Mouse (Mus musculus) forebrain, postnatal 0 days (tissue): Measurements from ENCODE around the gene Coa3. TPM values are rescaled to one million over a fixed set of nuclear protein-coding genes. Genes with fewer than 3 reads are reported as not detected.
A peak's percentile ranks its signal among the peaks of the same experiment; 100 is the strongest.

Experiments
- ATAC-seq: fragments of 200-750 bp; cut with Nextera tagmentation; 2 replicates; pipeline ENCODE4 v1.8.0; 2017; ENCODE audit warnings: mild to moderate bottlenecking, moderate library complexity
- DNase-seq: peaks from one replicate; pipeline ENCODE4 v3.0.0-alpha.2; 2015
- H3K27ac ChIP-seq: fragments of 300-500 bp; sonication (generic); 2 replicates; pipeline ENCODE4 v1.5.1; 2014; ENCODE audit warnings: low read depth, mild to moderate bottlenecking, antibody characterized with exemption, low read length, moderate library complexity, mixed read lengths
- H3K27me3 ChIP-seq: fragments of 300-500 bp; sonication (generic); 2 replicates; pipeline ENCODE4 v1.6.1; 2014; ENCODE audit warnings: mild to moderate bottlenecking, low read length, mixed read lengths; ENCODE audit not compliant: insufficient read depth
- H3K36me3 ChIP-seq: fragments of 300-500 bp; sonication (generic); 2 replicates; pipeline ENCODE4 v1.6.1; 2014; ENCODE audit warnings: mild to moderate bottlenecking, moderate library complexity; ENCODE audit not compliant: insufficient read depth
- H3K4me1 ChIP-seq: fragments of 300-500 bp; sonication (generic); 2 replicates; pipeline ENCODE4 v1.6.1; 2014; ENCODE audit warnings: antibody characterized with exemption; ENCODE audit not compliant: insufficient read depth
- H3K4me2 ChIP-seq: fragments of 300-500 bp; sonication (generic); 2 replicates; pipeline ENCODE4 v1.6.1; 2014; ENCODE audit warnings: low read depth, mild to moderate bottlenecking, moderate library complexity
- H3K4me3 ChIP-seq: fragments of 300-500 bp; sonication (generic); 2 replicates; pipeline ENCODE4 v1.5.1; 2014; ENCODE audit warnings: low read depth, low read length, mixed read lengths
- H3K9ac ChIP-seq: fragments of 300-500 bp; sonication (generic); 2 replicates; pipeline ENCODE4 v1.6.1; 2014; ENCODE audit warnings: mild to moderate bottlenecking
- H3K9me3 ChIP-seq: fragments of 300-500 bp; sonication (generic); 2 replicates; pipeline ENCODE4 v1.6.1; 2016; ENCODE audit warnings: low read length
- CTCF ChIP-seq: sonication (generic); IDR thresholded peaks from 2 replicates; pipeline ENCODE4 v1.5.1; 2016; ENCODE audit warnings: antibody characterized with exemption, control low read depth, low read depth
- WGBS: fragments of 180-500 bp; shearing (Covaris S2); extraction: QIAGEN DNeasy Blood & Tissue Kit; methylation state at CpG from one replicate; pipeline ENCODE4 v1.1.7; 2014; 5-methylcytosine and 5-hydroxymethylcytosine counted together
- polyA plus RNA-seq: library from polyadenylated mRNA; unstranded; fragments of >200 nt; fragmentation: Nextera tagmentation; extraction: Ambion mirVana; gene quantifications from 2 replicates; pipeline ENCODE4 v1.2.1, GENCODE M21; 2015
- total RNA-seq: library from RNA; depleted of rRNA; stranded (reverse); fragments of >200 nt; gene quantifications from 2 replicates; pipeline ENCODE4 v1.2.3, GENCODE M21; 2014

Gene Coa3
- total and polyA plus RNA-seq, 2 experiments from 2014 or later = 110 to 208 TPM

- no peak overlapping the region; the same call in 1 of the 2 replicates for H3K27ac ChIP-seq
- no peaks in the 10 kb centered on the region for H3K9me3 ChIP-seq
- WGBS = 15% methylated on average over 5 of the region's 5 CpGs
- H3K4me2 ChIP-seq = no peak overlapping the region
- H3K4me1 ChIP-seq = peaks cover 4% of the 10 kb centered on the region
- ATAC-seq (no peak), DNase-seq (no peak)
- H3K27me3 ChIP-seq = no peaks in the 10 kb centered on the region
- H3K9ac ChIP-seq = no peak overlapping the region
- H3K4me3 ChIP-seq = no peak overlapping the region
- no peaks in the 10 kb centered on the region for H3K36me3 ChIP-seq
- TF ChIP-seq CTCF = no peak
Observed at GRCm38 (mm10) chr11:101282896-101283295, 4.0 kb upstream of the Coa3 start.

GRCm38 (mm10) chr11:101280837-101281236 lies 1.9 kb upstream of the Coa3 start:
- TF ChIP-seq CTCF = no peak
- Histone ChIP-seq H3K9me3 (no peaks in the 10 kb centered on the region), H3K4me3 (no peak overlapping the region), H3K27me3 (no peaks in the 10 kb centered on the region), H3K4me1 (peaks cover 12% of the 10 kb centered on the region), H3K36me3 (no peaks in the 10 kb centered on the region), H3K9ac (no peak overlapping the region), H3K4me2 (no peak overlapping the region), H3K27ac (no peak overlapping the region)
- 49% methylated on average over 7 of the region's 7 CpGs for WGBS
- no peak for ATAC-seq
- no peak for DNase-seq

- WGBS = 63% methylated on average over 14 of the region's 14 CpGs
- Histone ChIP-seq H3K36me3 (no peaks in the 10 kb centered on the region), H3K27ac (no peak overlapping the region), H3K4me3 (peak overlapping the region; percentile 58), H3K4me1 (peaks cover 12% of the 10 kb centered on the region), H3K9me3 (no peaks in the 10 kb centered on the region), H3K9ac (no peak overlapping the region), H3K27me3 (no peaks in the 10 kb centered on the region), H3K4me2 (peak overlapping the region; percentile 80)
- ATAC-seq (peak; percentile 5; the same call in 1 of the 2 replicates), DNase-seq (no peak)
- TF ChIP-seq CTCF = no peak
Observed at GRCm38 (mm10) chr11:101279193-101279569, 267 bp upstream of the Coa3 start.

- DNase-seq (no peak), ATAC-seq (no peak)
- no peaks in the 10 kb centered on the region for H3K27me3 ChIP-seq
- H3K36me3 ChIP-seq = no peaks in the 10 kb centered on the region
- H3K4me3 ChIP-seq = peak overlapping the region; percentile 58
- peak overlapping the region; percentile 80 for H3K4me2 ChIP-seq
- H3K27ac ChIP-seq = no peak overlapping the region
- peaks cover 12% of the 10 kb centered on the region for H3K4me1 ChIP-seq
- peak overlapping the region; percentile 67 for H3K9ac ChIP-seq
- H3K9me3 ChIP-seq = no peaks in the 10 kb centered on the region
- TF ChIP-seq CTCF = no peak
- WGBS = 72% methylated on average over 12 of the region's 12 CpGs
Observed at GRCm38 (mm10) chr11:101277381-101278222, 1.3 kb downstream of the Coa3 start.

- Histone ChIP-seq H3K9ac (no peak overlapping the region), H3K36me3 (no peaks in the 10 kb centered on the region), H3K9me3 (no peaks in the 10 kb centered on the region), H3K4me2 (no peak overlapping the region), H3K4me3 (no peak overlapping the region), H3K27me3 (no peaks in the 10 kb centered on the region), H3K27ac (no peak overlapping the region), H3K4me1 (peaks cover 12% of the 10 kb centered on the region)
- 24% methylated on average over 27 of the region's 27 CpGs for WGBS
- TF ChIP-seq CTCF = no peak
- ATAC-seq = no peak
- DNase-seq = no peak
Observed at GRCm38 (mm10) chr11:101276319-101277070, 2.4 kb downstream of the Coa3 start.

- Histone ChIP-seq H3K4me1 (peaks cover 12% of the 10 kb centered on the region), H3K36me3 (no peaks in the 10 kb centered on the region), H3K4me2 (no peak overlapping the region), H3K9ac (no peak overlapping the region), H3K9me3 (no peaks in the 10 kb centered on the region), H3K4me3 (no peak overlapping the region), H3K27me3 (no peaks in the 10 kb centered on the region), H3K27ac (no peak overlapping the region)
- TF ChIP-seq CTCF = no peak
- 62% methylated on average over 4 of the region's 4 CpGs for WGBS
- DNase-seq (no peak), ATAC-seq (no peak)
Observed at GRCm38 (mm10) chr11:101275309-101275708, 3.6 kb downstream of the Coa3 start.

GRCm38 (mm10) chr11:101272446-101272845 lies 6.5 kb downstream of the Coa3 start:
- H3K4me3 ChIP-seq = no peak overlapping the region
- no peak overlapping the region for H3K9ac ChIP-seq
- ATAC-seq (no peak), DNase-seq (no peak)
- no peak overlapping the region for H3K4me2 ChIP-seq
- 94% methylated on average over 3 of the region's 3 CpGs for WGBS
- TF ChIP-seq CTCF = no peak
- H3K27ac ChIP-seq = no peak overlapping the region
- no peaks in the 10 kb centered on the region for H3K27me3 ChIP-seq
- H3K36me3 ChIP-seq = no peaks in the 10 kb centered on the region
- H3K9me3 ChIP-seq = no peaks in the 10 kb centered on the region
- H3K4me1 ChIP-seq = peaks cover 4% of the 10 kb centered on the region; the same call in 1 of the 2 replicates
